Mouse (Mus musculus) stomach, postnatal 0 days (tissue): ENCODE measurements around the gene Fbxl12.

Experiments
- CTCF ChIP-seq: IDR thresholded peaks from 2 replicates; pipeline ENCODE4 v1.5.1; 2016; ENCODE audit warnings: antibody characterized with exemption, low read depth, mild to moderate bottlenecking, moderate library complexity
- EP300 ChIP-seq: optimal IDR thresholded peaks from 2 replicates; pipeline ENCODE3; 2016; ENCODE audit warnings: antibody characterized with exemption

- TF ChIP-seq CTCF (no peak), EP300 (no peak)
These were observed 18.3 kb upstream of the Fbxl12 start for GRCm38 (mm10) chr9:20662874-20663273.
